Mouse (Mus musculus) liver, adult 2 months (tissue): ENCODE measurements around the gene Fars2.

Experiments
- CTCF ChIP-seq: fragments of 200-500 bp; IDR thresholded peaks from 2 replicates; pipeline ENCODE4 v1.5.1; 2011; ENCODE audit warnings: low read depth, low read length, control low read depth
- POLR2A ChIP-seq: fragments of 200-500 bp; IDR thresholded peaks from 2 replicates; pipeline ENCODE4 v1.6.1; 2011; ENCODE audit warnings: low read length, control low read depth; ENCODE audit not compliant: insufficient read depth; ENCODE audit errors: extremely low read depth

- TF ChIP-seq CTCF (no peak), POLR2A (no peak)
These were observed 581 bp upstream of the Fars2 start for GRCm38 (mm10) chr13:36116520-36117142.
